Mouse (Mus musculus) small intestine, adult 2 months (tissue): ENCODE measurements around the gene Ccdc57. TPM values are rescaled to one million over a fixed set of nuclear protein-coding genes. Genes with fewer than 3 reads are reported as not detected.

Experiments used
- H3K27ac ChIP-seq: fragments of 200-500 bp; 2 replicates; pipeline ENCODE4 v1.5.1; 2012; ENCODE audit warnings: low read depth, low read length, control low read depth, inconsistent platforms; ENCODE audit not compliant: insufficient read depth
- H3K27me3 ChIP-seq: fragments of 200-500 bp; 2 replicates; pipeline ENCODE4 v1.6.1; 2012; ENCODE audit warnings: mild to moderate bottlenecking, moderate library complexity, low read length, inconsistent platforms; ENCODE audit not compliant: control insufficient read depth, insufficient read depth
- H3K36me3 ChIP-seq: fragments of 200-500 bp; 2 replicates; pipeline ENCODE4 v1.6.1; 2012; ENCODE audit warnings: mild to moderate bottlenecking, low read length, control low read depth, inconsistent platforms; ENCODE audit not compliant: control insufficient read depth, insufficient read depth
- H3K4me1 ChIP-seq: fragments of 200-500 bp; 2 replicates; pipeline ENCODE4 v1.6.1; 2012; ENCODE audit warnings: low read length, inconsistent platforms, mixed read lengths; ENCODE audit not compliant: control insufficient read depth, insufficient read depth, insufficient read length
- H3K4me3 ChIP-seq: fragments of 200-500 bp; 2 replicates; pipeline ENCODE4 v1.5.1; 2012; ENCODE audit warnings: low read depth, mild to moderate bottlenecking, control low read depth, inconsistent platforms, low read length, moderate library complexity
- CTCF ChIP-seq: fragments of 200-500 bp; IDR thresholded peaks from 2 replicates; pipeline ENCODE4 v1.5.1; 2012; ENCODE audit warnings: low read depth, mild to moderate bottlenecking, control low read depth, inconsistent platforms, low read length, moderate library complexity, mixed read lengths; ENCODE audit not compliant: insufficient replicate concordance, insufficient read length; ENCODE audit errors: extremely low read depth
- POLR2A ChIP-seq: fragments of 200-500 bp; IDR thresholded peaks from 2 replicates; pipeline ENCODE4 v1.6.1; 2012; ENCODE audit warnings: low read depth, mild to moderate bottlenecking, control low read depth, inconsistent platforms, low read length, moderate library complexity
- WGBS: fragments of 180-500 bp; shearing (Covaris S2); methylation state at CpG from one replicate; pipeline ENCODE4 v1.1.7; 2018; 5-methylcytosine and 5-hydroxymethylcytosine counted together
- polyA plus RNA-seq: library from polyadenylated mRNA; depleted of rRNA; stranded (reverse); fragments of >200 nt; gene quantifications from 2 replicates; pipeline ENCODE4 v1.2.3, GENCODE M21; 2012; rRNA removed

Ccdc57 gene
- polyA plus RNA-seq: 0.43 and 0.84 TPM in 2 replicates

GRCm38 (mm10) chr11:120932564-120933398, at the start of gene Ccdc57:
TSS of gene Ccdc57 (minus strand) at chr11:120932872.
- H3K4me3 ChIP-seq: peak within 1 kb of the TSS; percentile 93
- H3K27ac ChIP-seq: no peak within 1 kb of the TSS
- peaks cover 5% of the 10 kb centered on the region for H3K4me1 ChIP-seq
- no peak for TF ChIP-seq CTCF
- TF ChIP-seq POLR2A: peak; percentile 26; the same call in 1 of the 2 replicates
- 9% methylated on average over 44 of the region's 44 CpGs for WGBS
- no peaks in the 10 kb centered on the region for H3K36me3 ChIP-seq
- H3K27me3 ChIP-seq: no peaks in the 10 kb centered on the region

GRCm38 (mm10) chr11:120982459-120982858, 49.8 kb upstream of the Ccdc57 start:
- TF ChIP-seq CTCF (no peak), POLR2A (no peak)
- H3K27ac ChIP-seq: no peak overlapping the region
- H3K4me3 ChIP-seq: no peak overlapping the region
- peaks cover 32% of the 10 kb centered on the region; the same call in 1 of the 2 replicates for H3K4me1 ChIP-seq
- peaks cover 47% of the 10 kb centered on the region for H3K36me3 ChIP-seq
- H3K27me3 ChIP-seq: no peaks in the 10 kb centered on the region

GRCm38 (mm10) chr11:120981661-120982060, 49.0 kb upstream of the Ccdc57 start:
- H3K36me3 ChIP-seq: peaks cover 47% of the 10 kb centered on the region
- H3K4me3 ChIP-seq: no peak overlapping the region
- 76% methylated on average over 4 of the region's 4 CpGs for WGBS
- H3K27ac ChIP-seq: no peak overlapping the region
- no peaks in the 10 kb centered on the region for H3K27me3 ChIP-seq
- peaks cover 32% of the 10 kb centered on the region; the same call in 1 of the 2 replicates for H3K4me1 ChIP-seq
- TF ChIP-seq CTCF (no peak), POLR2A (no peak)

- WGBS: 16% methylated on average over 9 of the region's 9 CpGs
- no peak overlapping the region for H3K4me3 ChIP-seq
- H3K27me3 ChIP-seq: no peaks in the 10 kb centered on the region
- peak overlapping the region; percentile 56 for H3K27ac ChIP-seq
- H3K4me1 ChIP-seq: peaks cover 31% of the 10 kb centered on the region; the same call in 1 of the 2 replicates
- peaks cover 45% of the 10 kb centered on the region for H3K36me3 ChIP-seq
- TF ChIP-seq POLR2A (no peak), CTCF (no peak)
These were observed 47.9 kb upstream of the Ccdc57 start for GRCm38 (mm10) chr11:120980427-120981035.

GRCm38 (mm10) chr11:120979711-120980426, 47.2 kb upstream of the Ccdc57 start:
- no peak overlapping the region for H3K4me3 ChIP-seq
- H3K27ac ChIP-seq: peak overlapping the region; percentile 3; the same call in 1 of the 2 replicates
- TF ChIP-seq POLR2A (no peak), CTCF (no peak)
- no peaks in the 10 kb centered on the region for H3K27me3 ChIP-seq
- H3K4me1 ChIP-seq: peaks cover 25% of the 10 kb centered on the region; the same call in 1 of the 2 replicates
- H3K36me3 ChIP-seq: peaks cover 47% of the 10 kb centered on the region
- WGBS: 48% methylated on average over 8 of the region's 8 CpGs

- no peak overlapping the region for H3K27ac ChIP-seq
- no peaks in the 10 kb centered on the region for H3K27me3 ChIP-seq
- no peaks in the 10 kb centered on the region; the same call in 1 of the 2 replicates for H3K4me1 ChIP-seq
- no peak overlapping the region for H3K4me3 ChIP-seq
- TF ChIP-seq POLR2A: no peak
- no peak for TF ChIP-seq CTCF
- H3K36me3 ChIP-seq: peaks cover 68% of the 10 kb centered on the region
- WGBS: 47% methylated on average over 6 of the region's 6 CpGs
These were observed 40.6 kb upstream of the Ccdc57 start for GRCm38 (mm10) chr11:120973318-120973717.
